Mouse (Mus musculus) heart, postnatal 0 days (tissue): Measurements from ENCODE around the gene 1700010I14Rik.

Experiments
- CTCF ChIP-seq: IDR thresholded peaks from 2 replicates; pipeline ENCODE4 v1.5.1; 2016; ENCODE audit warnings: antibody characterized with exemption, control low read depth, low read depth
- EP300 ChIP-seq: IDR thresholded peaks from 2 replicates; pipeline ENCODE4 v1.6.1; 2016; ENCODE audit warnings: antibody characterized with exemption, low read depth

DNA sequence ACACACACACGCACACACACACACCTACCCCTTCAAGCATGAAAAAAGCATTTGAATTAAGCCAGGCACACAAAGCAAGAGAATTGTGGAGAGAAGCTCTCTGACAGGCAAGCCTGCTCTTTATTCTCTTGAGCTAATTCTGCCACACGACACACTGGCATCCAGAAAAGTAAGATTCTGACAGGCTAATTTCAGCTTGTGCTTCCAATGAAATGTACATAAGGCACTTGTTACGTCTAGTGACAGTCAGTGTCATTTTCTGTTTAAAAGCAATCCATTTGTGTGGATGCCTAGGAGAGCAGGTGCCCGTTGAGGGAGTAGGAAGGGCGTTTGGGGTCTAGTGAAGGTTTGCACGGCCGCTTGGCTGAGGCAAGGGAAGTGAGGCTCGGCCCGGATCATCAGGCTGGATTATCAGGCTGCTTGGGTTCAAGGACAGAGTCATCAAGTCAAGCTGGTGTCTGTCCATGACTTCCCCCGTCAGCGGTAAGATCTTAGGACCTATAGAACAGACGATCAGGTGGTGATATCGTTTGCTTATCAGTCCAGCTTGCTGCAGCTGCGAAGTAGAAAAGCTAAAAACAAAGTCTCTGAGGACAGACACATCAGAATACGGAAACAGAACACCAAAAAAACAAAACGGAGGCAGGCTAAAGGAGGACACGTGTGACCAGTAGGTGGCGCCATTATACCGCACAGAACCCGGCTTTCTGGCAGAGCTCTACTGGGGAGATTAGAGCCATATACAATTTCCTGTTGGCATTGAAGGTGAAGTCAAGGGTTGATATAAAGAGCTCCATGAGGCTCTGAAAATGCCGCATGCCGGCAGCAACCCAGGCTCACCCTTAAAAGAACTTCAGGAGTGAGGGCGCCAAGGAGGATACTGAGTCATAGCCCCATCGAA, 43.4 kb downstream of the 1700010I14Rik start:
- TF ChIP-seq CTCF (peak; percentile 91), EP300 (no peak)
